Mouse (Mus musculus): Measurements from ENCODE around the gene Cenpj.

The Cenpj gene

DNA sequence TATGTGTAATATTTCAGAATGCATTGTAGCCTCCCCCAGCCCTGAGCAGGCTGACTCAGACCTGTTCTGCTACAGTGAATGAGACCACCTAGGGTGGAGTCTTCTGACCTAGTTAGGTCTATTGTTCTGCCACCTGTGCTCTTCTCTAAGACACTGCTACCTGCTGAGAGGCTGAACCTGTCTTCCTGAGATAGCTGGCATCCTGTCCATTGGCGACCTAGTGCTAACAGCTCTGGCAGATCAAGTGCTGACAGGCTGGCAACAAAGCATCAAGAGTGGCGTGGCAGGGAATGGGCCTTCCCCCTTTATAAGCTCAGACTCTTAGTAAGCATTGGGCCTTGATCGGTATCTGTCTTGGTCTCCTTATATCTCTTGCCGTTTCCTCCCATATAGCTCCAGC, 24.3 kb downstream of the Cenpj start:
- no peak for DNase-seq (ENCODE audit: low read depth, low spot score)

DNA sequence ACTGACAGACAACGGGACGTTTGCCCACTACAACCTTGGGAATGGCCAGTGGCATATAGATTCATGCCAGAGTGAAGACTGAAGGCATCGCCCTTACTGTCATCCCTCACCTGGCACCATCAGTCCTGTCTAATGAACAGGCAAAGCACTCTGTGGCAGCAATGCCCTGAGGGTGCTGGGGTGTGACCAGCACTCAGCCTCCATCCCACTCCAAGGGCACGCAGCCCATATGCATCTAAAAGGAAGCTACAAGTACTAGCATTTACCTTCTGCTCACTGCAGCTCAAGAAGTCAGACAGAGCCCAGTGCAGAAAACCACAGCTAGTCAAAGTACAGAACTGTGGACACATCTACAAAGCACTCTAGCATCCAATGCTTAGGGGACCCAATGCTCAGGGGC, 29.7 kb downstream of the Cenpj start:
- no peak for DNase-seq (ENCODE audit: low read depth, low spot score)

DNA sequence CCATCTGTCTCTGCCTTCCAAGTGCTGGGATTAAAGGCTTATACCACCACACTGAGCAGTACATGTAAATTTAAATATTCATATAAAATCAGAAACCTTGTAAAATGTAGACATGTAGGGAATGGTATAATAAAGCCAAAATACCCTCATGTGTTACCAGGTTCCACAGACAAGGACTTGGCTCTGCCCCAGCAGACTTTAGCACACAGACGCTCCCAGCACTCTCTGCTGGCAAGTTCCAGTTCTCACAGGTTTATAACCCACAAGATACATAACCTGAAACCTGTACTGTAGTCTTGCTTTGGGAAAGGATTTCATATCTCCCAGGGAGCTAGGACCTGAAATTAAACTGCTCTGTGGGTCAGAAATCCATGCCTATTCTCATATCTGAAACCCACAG, 30.3 kb downstream of the Cenpj start:
- DNase-seq (ENCODE audit: low read depth, low spot score) = no peak

DNA sequence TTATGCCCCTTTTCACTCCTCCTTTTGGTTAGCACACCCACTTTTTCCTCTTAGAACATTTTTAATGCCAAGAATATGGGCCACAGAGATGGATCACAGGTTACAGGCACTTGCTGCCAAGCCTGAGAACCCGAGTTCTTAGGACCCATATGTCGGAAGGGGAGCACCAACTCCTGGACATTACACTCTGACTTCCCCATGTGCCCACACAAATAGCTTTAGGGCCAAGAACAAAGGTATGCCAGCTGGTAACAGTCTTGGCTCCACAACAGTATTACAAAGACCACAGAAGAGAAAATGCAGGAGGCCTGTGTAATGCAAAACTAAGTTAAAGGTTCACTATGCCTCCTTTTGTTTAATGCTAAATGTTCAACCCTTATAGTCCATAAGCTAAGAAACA, 44.4 kb downstream of the Cenpj start:
- no peak for DNase-seq (ENCODE audit: low read depth, low spot score)

DNA sequence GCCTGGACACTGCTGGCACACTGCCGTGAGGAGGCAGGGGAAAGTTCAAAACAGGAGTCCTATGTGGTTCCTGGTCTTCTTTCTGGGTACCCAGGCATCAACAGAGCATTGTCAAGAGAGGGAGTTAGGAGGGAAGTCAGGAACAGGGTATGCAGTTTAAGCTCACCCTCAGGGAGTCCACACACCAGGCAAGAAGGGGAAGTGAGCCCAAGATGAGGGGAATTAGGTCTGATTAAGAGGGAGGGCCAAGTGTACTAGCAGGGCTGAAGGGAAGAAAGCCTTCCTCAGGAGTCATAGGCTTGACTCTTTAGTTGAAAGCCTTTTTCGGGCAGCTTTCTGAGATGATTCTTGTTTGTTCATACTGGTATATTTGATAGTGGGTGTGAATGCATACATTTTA, 60.5 kb downstream of the Cenpj start:
- no peak for DNase-seq (ENCODE audit: low read depth, low spot score)

DNA sequence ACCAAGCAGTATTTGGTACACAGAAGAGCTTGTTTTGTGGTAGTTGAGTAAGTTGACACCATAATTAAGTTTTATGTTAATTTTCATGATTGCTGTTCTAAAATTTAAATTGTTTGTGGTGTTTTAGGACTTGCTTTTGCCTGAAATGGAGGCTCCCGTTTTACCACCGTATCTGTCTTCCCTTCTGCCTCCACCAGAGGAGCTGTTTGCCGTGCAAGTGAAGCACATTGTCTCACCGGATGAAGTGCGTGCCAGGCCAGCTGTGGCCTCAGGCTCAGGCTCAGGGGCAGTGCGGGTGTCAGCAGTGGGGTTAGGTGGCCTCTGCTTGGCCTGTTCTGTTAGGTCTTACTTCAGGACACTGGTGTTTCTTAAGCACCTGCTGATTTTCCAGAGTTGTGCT, 63.1 kb downstream of the Cenpj start:
- no peak for DNase-seq (ENCODE audit: low read depth, low spot score)

DNA sequence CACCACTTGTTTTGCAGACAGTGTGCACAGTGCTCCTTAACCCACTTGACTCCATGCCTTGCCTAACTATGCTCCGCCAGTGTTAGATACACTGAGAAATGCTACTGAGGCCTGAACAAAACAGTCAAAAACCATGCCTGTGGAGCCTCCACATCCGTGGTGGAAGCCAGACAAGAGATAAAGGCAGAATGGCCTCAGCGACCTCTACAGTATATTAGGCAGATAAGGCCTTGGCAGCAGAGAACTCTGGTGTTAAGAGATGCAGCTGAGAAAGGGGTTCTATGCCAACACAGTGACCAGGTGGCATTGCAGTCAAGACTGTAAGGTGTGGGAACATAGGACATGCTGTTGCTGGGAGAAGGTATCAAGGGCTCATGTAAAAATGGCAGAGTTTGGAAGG, 68.5 kb downstream of the Cenpj start:
- no peak for DNase-seq (ENCODE audit: low read depth, low spot score)

DNA sequence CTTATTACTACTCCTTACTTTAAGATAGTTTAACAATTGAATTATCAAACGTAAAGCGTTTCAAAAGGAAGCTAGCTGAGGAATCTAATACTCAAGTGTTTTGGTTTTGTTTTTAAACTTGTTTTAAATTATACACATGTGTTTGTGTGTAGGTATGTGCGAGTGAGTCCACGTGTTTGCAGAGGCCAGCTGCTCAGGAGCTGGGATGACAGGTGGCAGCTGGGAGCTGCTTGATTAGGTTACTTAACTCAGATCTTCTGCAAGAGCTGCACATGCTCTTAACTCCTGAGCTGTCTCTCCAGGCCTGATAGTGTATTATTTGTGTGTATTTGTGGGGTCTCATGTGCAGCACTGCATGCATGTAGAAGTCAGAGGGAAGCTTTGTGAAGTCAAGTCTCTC, 72.8 kb downstream of the Cenpj start:
- DNase-seq (ENCODE audit: low read depth, low spot score) = no peak

DNA sequence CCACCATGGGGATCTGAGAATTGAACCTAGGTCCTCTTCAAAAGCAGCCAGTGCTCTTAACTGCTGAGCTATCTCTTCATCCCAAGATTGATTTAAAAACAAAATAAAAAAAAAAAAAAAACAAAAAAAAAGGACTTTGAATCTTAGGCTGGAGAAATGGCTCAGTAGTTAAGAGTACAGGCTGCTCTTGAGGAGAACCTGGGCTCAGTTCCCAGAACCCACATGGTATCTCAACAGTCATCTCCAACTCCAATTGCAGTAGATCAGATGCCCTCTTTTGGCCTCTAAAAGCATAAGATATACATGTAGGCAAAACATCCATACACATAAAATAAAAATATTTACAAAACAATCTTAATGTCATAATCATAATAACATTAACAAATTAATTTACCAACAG, 85.4 kb downstream of the Cenpj start:
- no peak for DNase-seq (ENCODE audit: low read depth, low spot score)

All from retina, adult 2 months (tissue).